Mouse (Mus musculus) gastrocnemius, postnatal 10 days (tissue): ENCODE measurements around the gene Gnaq. TPM values are rescaled to one million over a fixed set of nuclear protein-coding genes. Genes with fewer than 3 reads are reported as not detected.

Source experiments
- DNase-seq: peaks from one replicate; pipeline ENCODE4 v3.0.0; 2021; ENCODE audit warnings: mixed read lengths
- total RNA-seq, 2 experiments: library from RNA; stranded (reverse); gene quantifications; 2 replicates each; pipeline ENCODE4 v1.2.3; 2021

The Gnaq gene
- total RNA-seq, 2 experiments from 2014 or later = 23.7 to 29.4 TPM

- no peak for DNase-seq
Observed at GRCm38 (mm10) chr19:16318128-16318811, 185.6 kb downstream of the Gnaq start.

- DNase-seq = no peak
Observed at GRCm38 (mm10) chr19:16319986-16320385, 187.4 kb downstream of the Gnaq start.

- no peak for DNase-seq
Observed at GRCm38 (mm10) chr19:16322986-16323385, 190.4 kb downstream of the Gnaq start.

GRCm38 (mm10) chr19:16324239-16324638 is 191.6 kb downstream of the Gnaq start:
- no peak for DNase-seq

GRCm38 (mm10) chr19:16325911-16326310 is 193.3 kb downstream of the Gnaq start:
- no peak for DNase-seq

- DNase-seq = no peak
Observed at GRCm38 (mm10) chr19:16327401-16328073, 194.9 kb downstream of the Gnaq start.

- DNase-seq = no peak
Observed at GRCm38 (mm10) chr19:16328074-16328850, 195.6 kb downstream of the Gnaq start.

- no peak for DNase-seq
Observed at GRCm38 (mm10) chr19:16329056-16329455, 196.4 kb downstream of the Gnaq start.

GRCm38 (mm10) chr19:16329648-16330047 is 197.0 kb downstream of the Gnaq start:
- DNase-seq = no peak

- DNase-seq = no peak
Observed at GRCm38 (mm10) chr19:16330161-16330560, 197.5 kb downstream of the Gnaq start.

- DNase-seq = no peak
Observed at GRCm38 (mm10) chr19:16331047-16331446, 198.4 kb downstream of the Gnaq start.

- no peak for DNase-seq
Observed at GRCm38 (mm10) chr19:16337866-16338530, 205.4 kb downstream of the Gnaq start.

- no peak for DNase-seq
Observed at GRCm38 (mm10) chr19:16339954-16340586, 207.4 kb downstream of the Gnaq start.

GRCm38 (mm10) chr19:16342702-16343101 is 210.1 kb downstream of the Gnaq start:
- no peak for DNase-seq

- no peak for DNase-seq
Observed at GRCm38 (mm10) chr19:16345516-16345915, 212.9 kb downstream of the Gnaq start.

GRCm38 (mm10) chr19:16347037-16347436 is 214.4 kb downstream of the Gnaq start:
- DNase-seq = no peak

- no peak for DNase-seq
Observed at GRCm38 (mm10) chr19:16353701-16354136, 221.1 kb downstream of the Gnaq start.

GRCm38 (mm10) chr19:16358148-16358547 is 225.5 kb downstream of the Gnaq start:
- DNase-seq = no peak

- DNase-seq = peak; percentile 26
Observed at GRCm38 (mm10) chr19:16358905-16359304, 226.3 kb downstream of the Gnaq start.

- DNase-seq = no peak
Observed at GRCm38 (mm10) chr19:16366465-16367063, 233.9 kb downstream of the Gnaq start.

GRCm38 (mm10) chr19:16367218-16367617 is 234.6 kb downstream of the Gnaq start:
- DNase-seq = no peak

- no peak for DNase-seq
Observed at GRCm38 (mm10) chr19:16371680-16372079, 239.0 kb downstream of the Gnaq start.
